Mouse (Mus musculus): ENCODE data around the gene Senp1.

DNA sequence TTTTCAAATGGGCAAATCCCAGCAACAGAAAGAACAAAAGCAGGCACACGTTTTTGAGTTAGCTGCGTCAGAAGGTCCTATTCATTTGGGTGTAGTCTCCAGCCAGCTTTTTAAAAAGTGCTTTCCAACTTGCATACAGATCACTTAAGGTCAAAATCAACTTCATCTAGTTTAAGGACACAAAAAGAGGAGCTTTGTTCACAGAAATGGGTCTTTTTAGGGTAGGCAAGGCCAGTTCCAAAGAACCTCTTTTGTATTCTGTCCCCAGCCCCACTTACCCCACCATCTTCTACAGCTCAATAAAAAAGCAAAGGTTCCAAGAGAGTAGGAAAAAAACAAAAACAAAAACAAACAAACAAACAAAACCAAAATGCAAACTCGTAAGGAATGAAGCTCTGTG, 41.1 kb upstream of the Senp1 start:
- TF ChIP-seq CEBPB (IDR thresholded peaks at IDR 0.05; ENCODE audit: insufficient read depth, poor library complexity, severe bottlenecking) (no peak), MYOD1 (IDR thresholded peaks at IDR 0.05; ENCODE audit: control insufficient read depth in 1 of 3, insufficient read length in 2 of 3, low read depth in 2 of 3) (no peak), POLR2AphosphoS2 (IDR thresholded peaks at IDR 0.05; ENCODE audit: insufficient read length, low read depth) (no peak), USF1 (IDR thresholded peaks at IDR 0.05; ENCODE audit: low read depth) (no peak), REST (IDR thresholded peaks at IDR 0.05; ENCODE audit: insufficient read depth, insufficient read length) (no peak)

All from myocyte (in vitro differentiated cells).